Mouse (Mus musculus) hindlimb bud, embryonic 11.5 days (tissue): ENCODE results near the gene Cct7.
"Not testable (repeated sequence)": the region's sequence is repeated elsewhere in the genome, so short reads cannot be mapped to it uniquely, and the experiment has no call there.

Source experiments
- DNase-seq: peaks from one replicate; pipeline ENCODE4 v3.0.0-alpha.2; 2012; ENCODE audit warnings: low read depth, low spot score; ENCODE audit errors: extremely low spot score

Gene Cct7

GRCm38 (mm10) chr6:85450697-85451663 is at the start of gene Cct7:
Cct7 (plus strand) TSS chr6:85451514.
- DNase-seq, result peak; percentile 89

GRCm38 (mm10) chr6:85402613-85403012 is 48.7 kb upstream of the Cct7 start:
- no peak for DNase-seq

- DNase-seq, result no peak
These were observed 48.3 kb upstream of the Cct7 start for GRCm38 (mm10) chr6:85403039-85403438.

- DNase-seq, result no peak
These were observed 42.3 kb upstream of the Cct7 start for GRCm38 (mm10) chr6:85409003-85409402.

- peak; percentile 42 for DNase-seq
These were observed 40.5 kb upstream of the Cct7 start for GRCm38 (mm10) chr6:85410771-85411273.

GRCm38 (mm10) chr6:85415829-85416228 is 35.5 kb upstream of the Cct7 start:
- DNase-seq, result no peak

- DNase-seq, result no peak
These were observed 32.2 kb upstream of the Cct7 start for GRCm38 (mm10) chr6:85419150-85419549.

- DNase-seq, result no peak
These were observed 27.4 kb upstream of the Cct7 start, which contains the start of gene Noto for GRCm38 (mm10) chr6:85423836-85424379. Noto (plus strand) TSS chr6:85423886.

GRCm38 (mm10) chr6:85431274-85431841 is 20.0 kb upstream of the Cct7 start:
- DNase-seq, result no peak

GRCm38 (mm10) chr6:85431842-85432431 is 19.4 kb upstream of the Cct7 start, which contains the start of gene Smyd5:
Smyd5 (plus strand) TSS chr6:85431989.
- DNase-seq, result no peak

GRCm38 (mm10) chr6:85433865-85434264 is 17.4 kb upstream of the Cct7 start:
- DNase-seq, result no peak

- no peak for DNase-seq
These were observed 15.1 kb upstream of the Cct7 start for GRCm38 (mm10) chr6:85436204-85436603.

GRCm38 (mm10) chr6:85436631-85437030 is 14.7 kb upstream of the Cct7 start:
- no peak for DNase-seq

GRCm38 (mm10) chr6:85441142-85441541 is 10.2 kb upstream of the Cct7 start:
- no peak for DNase-seq

GRCm38 (mm10) chr6:85443488-85444233 is 7.7 kb upstream of the Cct7 start:
- DNase-seq, result no peak

GRCm38 (mm10) chr6:85444266-85444965 is 6.9 kb upstream of the Cct7 start:
- DNase-seq, result no peak

GRCm38 (mm10) chr6:85445286-85445685 is 6.0 kb upstream of the Cct7 start:
- DNase-seq, result no peak

GRCm38 (mm10) chr6:85447351-85447750 is 4.0 kb upstream of the Cct7 start:
- no peak for DNase-seq

GRCm38 (mm10) chr6:85450140-85450539 is 1.2 kb upstream of the Cct7 start:
- DNase-seq, result not testable (repeated sequence)
